Mouse (Mus musculus): ENCODE results near the gene Slc28a3. TPM values are rescaled to one million over a fixed set of nuclear protein-coding genes. Genes with fewer than 3 reads are reported as not detected.

Slc28a3 gene
- polyA plus RNA-seq, 1 experiment from 2014 or later, result 0.02 TPM

DNA sequence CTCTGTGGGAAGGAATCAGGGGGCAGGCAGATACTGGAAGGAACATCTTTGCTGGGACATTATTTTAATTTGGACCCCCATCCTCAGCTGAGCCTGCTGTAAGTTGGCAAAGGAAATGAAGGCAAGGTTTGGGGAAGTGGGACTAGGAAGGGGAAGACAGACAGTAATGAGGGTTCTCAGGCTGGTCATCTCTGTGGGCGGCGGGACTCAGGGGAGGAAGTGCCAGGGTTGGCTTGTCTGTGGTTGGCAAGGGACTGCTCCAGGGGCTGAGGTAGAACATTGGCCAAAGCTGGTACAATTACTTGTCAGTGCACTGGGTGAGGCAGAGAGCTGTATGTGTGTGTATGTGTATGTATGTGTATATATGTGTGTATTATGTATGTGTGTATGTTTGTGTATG, 107.1 kb downstream of the Slc28a3 start:
- 24% methylated on average over 2 of the region's 2 CpGs for WGBS (ENCODE audit: insufficient replicate concordance)
- H3K9ac ChIP-seq, result no peak overlapping the region

GRCm38 (mm10) chr13:58497809-58498208, 112.9 kb downstream of the Slc28a3 start:
- no peak overlapping the region for H3K9ac ChIP-seq
- H3K27me3 ChIP-seq, result peaks cover 24% of the 10 kb centered on the region
- no peak overlapping the region for H3K4me3 ChIP-seq (replicated peaks)
- H3K36me3 ChIP-seq (replicated peaks), result no peaks in the 10 kb centered on the region
- no peaks in the 10 kb centered on the region for H3K9me3 ChIP-seq (replicated peaks)
- WGBS (ENCODE audit: insufficient replicate concordance), result 72% methylated on average over 12 of the region's 12 CpGs
- H3K27ac ChIP-seq (replicated peaks), result no peak overlapping the region
- no peaks in the 10 kb centered on the region for H3K4me1 ChIP-seq (replicated peaks)
- ATAC-seq (ENCODE audit: insufficient read depth), result no peak
- no peak overlapping the region for H3K4me2 ChIP-seq

More for the DNA sequence above, 107.1 kb downstream of the Slc28a3 start:
- Histone ChIP-seq H3K27me3 (peaks cover 19% of the 10 kb centered on the region), H3K4me2 (no peak overlapping the region), H3K4me1 (replicated peaks) (no peaks in the 10 kb centered on the region), H3K36me3 (replicated peaks) (no peaks in the 10 kb centered on the region), H3K4me3 (replicated peaks) (no peak overlapping the region), H3K9me3 (replicated peaks) (no peaks in the 10 kb centered on the region), H3K27ac (replicated peaks) (no peak overlapping the region)
- ATAC-seq (ENCODE audit: insufficient read depth), result no peak

Other genes with a start within 250 kb of the Slc28a3 start
- 17.5 and 18.5 TPM in 2 replicates for gene 2210016F16Rik, start 225.7 kb downstream of the Slc28a3 start, polyA plus RNA-seq (2015; fragmentation: Nextera tagmentation; extraction: Ambion mirVana)
- gene Rmi1, start 208.6 kb downstream of the Slc28a3 start, polyA plus RNA-seq (2015; fragmentation: Nextera tagmentation; extraction: Ambion mirVana), result 12.4 and 14.0 TPM in 2 replicates
- gene Hnrnpk, start 207.5 kb downstream of the Slc28a3 start, polyA plus RNA-seq (2015; fragmentation: Nextera tagmentation; extraction: Ambion mirVana), result 498 and 561 TPM in 2 replicates
- gene Ntrk2, start 195.7 kb upstream of the Slc28a3 start, polyA plus RNA-seq (2015; fragmentation: Nextera tagmentation; extraction: Ambion mirVana), result 0.17 and 0.23 TPM in 2 replicates